ENCODE assay signal across 9 mouse cellular contexts in genomic region chr13:21402848-21403247, GRCm38 (mm10). TPM values are rescaled to one million over a fixed set of nuclear protein-coding genes. Genes with fewer than 3 reads are reported as not detected.
DNase-seq lines count a peak whose midpoint lies in the region; ATAC-seq and TF ChIP-seq lines count a peak whose summit lies in the region.
"Had no signal": no experiment of that assay in that cellular context is flagged by ENCODE, and none has a peak within 500 bp of the region (broad histone marks: within the 10 kb centered on the region; RNA-seq: fewer than 3 reads in every experiment).

No protein-coding gene starts in this region.

- no peak for TF ChIP-seq CTCF in hindbrain, postnatal 0 days (IDR thresholded peaks at IDR 0.05; ENCODE audit: low read depth)

- H3K9ac ChIP-seq in kidney, embryonic 14.5 days (ENCODE audit: low read depth, low read length): peak overlapping the region; percentile 87
- peak overlapping the region; percentile 88 for H3K9ac ChIP-seq in hindbrain, postnatal 0 days (replicated peaks; ENCODE audit: low read length)
- peak overlapping the region; percentile 75; the same call in 1 of the 2 replicates for H3K9ac ChIP-seq in midbrain, embryonic 14.5 days (replicated peaks; ENCODE audit: low read length)

- no peak for DNase-seq in kidney, postnatal 4 days
- DNase-seq in hindbrain, postnatal 0 days (ENCODE audit: low spot score): no peak
- DNase-seq in midbrain, embryonic 14.5 days: no peak
- DNase-seq in thymus, postnatal 0 days (ENCODE audit: low spot score): no peak
- DNase-seq in thymus, postnatal 25 days: no peak
- DNase-seq in spleen, postnatal 4 days (ENCODE audit: low spot score in 2 of 2): no peak

- H3K4me2 ChIP-seq in kidney, embryonic 14.5 days (replicated peaks; ENCODE audit: low read depth, low read length): peak overlapping the region; percentile 73
- H3K4me2 ChIP-seq in hindbrain, postnatal 0 days (ENCODE audit: low read depth, low read length): peak overlapping the region; percentile 74
- H3K4me2 ChIP-seq in midbrain, embryonic 14.5 days (ENCODE audit: low read length): peak overlapping the region; percentile 77

- peaks cover 15% of the 10 kb centered on the region; the same call in 1 of the 2 replicates for H3K36me3 ChIP-seq in kidney, embryonic 14.5 days (ENCODE audit: control insufficient read depth, insufficient read depth, low read length)
- no peaks in the 10 kb centered on the region for H3K36me3 ChIP-seq in hindbrain, postnatal 0 days (ENCODE audit: insufficient read depth, low read length)
- peaks cover 12% of the 10 kb centered on the region for H3K36me3 ChIP-seq in midbrain, embryonic 14.5 days (ENCODE audit: control insufficient read depth, insufficient read depth, low read length)

- peak overlapping the region; percentile 88 for H3K4me3 ChIP-seq in kidney, embryonic 14.5 days (ENCODE audit: low read length)
- H3K4me3 ChIP-seq in hindbrain, postnatal 0 days (ENCODE audit: low read length): peak overlapping the region; percentile 91
- peak overlapping the region; percentile 80 for H3K4me3 ChIP-seq in midbrain, embryonic 14.5 days (replicated peaks; ENCODE audit: low read depth, low read length)

- H3K27me3 ChIP-seq in kidney, embryonic 14.5 days (ENCODE audit: control insufficient read depth, insufficient read depth, low read length): no peaks in the 10 kb centered on the region
- H3K27me3 ChIP-seq in hindbrain, postnatal 0 days (ENCODE audit: insufficient read depth, low read length): no peaks in the 10 kb centered on the region
- H3K27me3 ChIP-seq in midbrain, embryonic 14.5 days (ENCODE audit: control insufficient read depth, insufficient read depth, low read length): no peaks in the 10 kb centered on the region

- H3K27ac ChIP-seq in kidney, embryonic 14.5 days (ENCODE audit: low read depth, low read length): no peak overlapping the region
- H3K27ac ChIP-seq in hindbrain, postnatal 0 days: no peak overlapping the region
- no peak overlapping the region; the same call in 1 of the 2 replicates for H3K27ac ChIP-seq in midbrain, embryonic 14.5 days (replicated peaks; ENCODE audit: low read depth, low read length)

- no peaks in the 10 kb centered on the region for H3K9me3 ChIP-seq in kidney, embryonic 14.5 days (ENCODE audit: control insufficient read depth, low read length)
- no peaks in the 10 kb centered on the region for H3K9me3 ChIP-seq in hindbrain, postnatal 0 days (ENCODE audit: low read length)
- H3K9me3 ChIP-seq in midbrain, embryonic 14.5 days (ENCODE audit: control insufficient read depth, low read length): no peaks in the 10 kb centered on the region

- 0% methylated on average over 2 of the region's 2 CpGs for WGBS in kidney, embryonic 14.5 days
- WGBS in hindbrain, postnatal 0 days: 0% methylated on average over 2 of the region's 2 CpGs
- 0% methylated on average over 2 of the region's 2 CpGs for WGBS in midbrain, embryonic 14.5 days

- peak; percentile 50; the same call in 1 of the 2 replicates for ATAC-seq in kidney, embryonic 14.5 days (ENCODE audit: low FRiP score, low TSS enrichment)
- peak; percentile 36 for ATAC-seq in common myeloid progenitor, adult 5-6 weeks (replicated peaks; ENCODE audit: low read depth, poor library complexity, severe bottlenecking)
- peak; percentile 42 for ATAC-seq in hindbrain, postnatal 0 days
- ATAC-seq in midbrain, embryonic 14.5 days (ENCODE audit: low FRiP score, low TSS enrichment): peak; percentile 62; the same call in 1 of the 2 replicates

- H3K4me1 ChIP-seq in kidney, embryonic 14.5 days (ENCODE audit: control insufficient read depth, insufficient read depth, low read length): peaks cover 6% of the 10 kb centered on the region; the same call in 1 of the 2 replicates
- peaks cover 3% of the 10 kb centered on the region; the same call in 1 of the 2 replicates for H3K4me1 ChIP-seq in hindbrain, postnatal 0 days (ENCODE audit: insufficient read depth, low read length)
- peaks cover 16% of the 10 kb centered on the region for H3K4me1 ChIP-seq in midbrain, embryonic 14.5 days (ENCODE audit: control insufficient read depth, insufficient read depth, low read length)

RNA-seq across cellular contexts. Expression of gene Zkscan3, which starts 0.3 kb away (rescaled TPM):
- 73.9 and 80.4 TPM in 2 replicates for polyA plus RNA-seq in kidney, embryonic 14.5 days (2014; fragmentation: Nextera tagmentation; extraction: Ambion mirVana)
- 37.7 and 38.6 TPM in 2 replicates for total RNA-seq in common myeloid progenitor, adult 5-6 weeks (2017)
- 36.4 and 47.1 TPM in 2 replicates for total RNA-seq in hindbrain, postnatal 0 days (2014; rRNA removed)
- 45.9 and 48.2 TPM in 2 replicates for polyA plus RNA-seq in hindbrain, postnatal 0 days (2015; fragmentation: Nextera tagmentation; extraction: Ambion mirVana)
- polyA plus RNA-seq in midbrain, embryonic 14.5 days (2014; fragmentation: Nextera tagmentation; extraction: Ambion mirVana): 61.8 and 69.9 TPM in 2 replicates
- 49.1 and 58.1 TPM in 2 replicates for polyA plus RNA-seq in thymus, postnatal 0 days (2015; fragmentation: Nextera tagmentation; extraction: Ambion mirVana)

RNA-seq across cellular contexts. Expression of gene Pgbd1, which starts 38.0 kb away (rescaled TPM):
- 3.4 and 4.9 TPM in 2 replicates for polyA plus RNA-seq in kidney, embryonic 14.5 days (2014; fragmentation: Nextera tagmentation; extraction: Ambion mirVana)
- total RNA-seq in common myeloid progenitor, adult 5-6 weeks (2017): 0.87 and 1.2 TPM in 2 replicates
- 3.3 and 6.3 TPM in 2 replicates for total RNA-seq in hindbrain, postnatal 0 days (2014; rRNA removed)
- polyA plus RNA-seq in hindbrain, postnatal 0 days (2015; fragmentation: Nextera tagmentation; extraction: Ambion mirVana): 2.0 and 2.1 TPM in 2 replicates
- 3.9 and 5.2 TPM in 2 replicates for polyA plus RNA-seq in midbrain, embryonic 14.5 days (2014; fragmentation: Nextera tagmentation; extraction: Ambion mirVana)
- polyA plus RNA-seq in thymus, postnatal 0 days (2015; fragmentation: Nextera tagmentation; extraction: Ambion mirVana): 1.4 and 1.5 TPM in 2 replicates

RNA-seq across cellular contexts. Expression of gene Zscan12, which starts 40.2 kb away (rescaled TPM):
- polyA plus RNA-seq in kidney, embryonic 14.5 days (2014; fragmentation: Nextera tagmentation; extraction: Ambion mirVana): 10.9 and 15.5 TPM in 2 replicates
- total RNA-seq in common myeloid progenitor, adult 5-6 weeks (2017): 9.0 and 12.3 TPM in 2 replicates
- total RNA-seq in hindbrain, postnatal 0 days (2014; rRNA removed): 4.0 and 5.3 TPM in 2 replicates
- polyA plus RNA-seq in hindbrain, postnatal 0 days (2015; fragmentation: Nextera tagmentation; extraction: Ambion mirVana): 7.7 and 8.1 TPM in 2 replicates
- 11.8 and 15.9 TPM in 2 replicates for polyA plus RNA-seq in midbrain, embryonic 14.5 days (2014; fragmentation: Nextera tagmentation; extraction: Ambion mirVana)
- 10.4 and 11.3 TPM in 2 replicates for polyA plus RNA-seq in thymus, postnatal 0 days (2015; fragmentation: Nextera tagmentation; extraction: Ambion mirVana)

RNA-seq across cellular contexts. Expression of gene Zscan26, which starts 50.7 kb away (rescaled TPM):
- polyA plus RNA-seq in kidney, embryonic 14.5 days (2014; fragmentation: Nextera tagmentation; extraction: Ambion mirVana): 23.5 and 27.6 TPM in 2 replicates
- 18.6 and 27.6 TPM in 2 replicates for total RNA-seq in common myeloid progenitor, adult 5-6 weeks (2017)
- 18.8 and 18.9 TPM in 2 replicates for total RNA-seq in hindbrain, postnatal 0 days (2014; rRNA removed)
- 19.4 and 23.5 TPM in 2 replicates for polyA plus RNA-seq in hindbrain, postnatal 0 days (2015; fragmentation: Nextera tagmentation; extraction: Ambion mirVana)
- 15.7 and 17.6 TPM in 2 replicates for polyA plus RNA-seq in midbrain, embryonic 14.5 days (2014; fragmentation: Nextera tagmentation; extraction: Ambion mirVana)
- 18.1 and 23.6 TPM in 2 replicates for polyA plus RNA-seq in thymus, postnatal 0 days (2015; fragmentation: Nextera tagmentation; extraction: Ambion mirVana)

RNA-seq across cellular contexts. Expression of gene Olfr1367, which starts 56.1 kb away (rescaled TPM):
- polyA plus RNA-seq in kidney, embryonic 14.5 days (2014; fragmentation: Nextera tagmentation; extraction: Ambion mirVana): not detected in 2 replicates
- total RNA-seq in common myeloid progenitor, adult 5-6 weeks (2017): not detected in 2 replicates
- not detected in 2 replicates for total RNA-seq in hindbrain, postnatal 0 days (2014; rRNA removed)
- polyA plus RNA-seq in hindbrain, postnatal 0 days (2015; fragmentation: Nextera tagmentation; extraction: Ambion mirVana): not detected in 2 replicates
- not detected in 2 replicates for polyA plus RNA-seq in midbrain, embryonic 14.5 days (2014; fragmentation: Nextera tagmentation; extraction: Ambion mirVana)
- not detected in 2 replicates for polyA plus RNA-seq in thymus, postnatal 0 days (2015; fragmentation: Nextera tagmentation; extraction: Ambion mirVana)
- total RNA-seq: gastrocnemius, postnatal 10 days had no signal
